Mouse (Mus musculus) gastrocnemius, postnatal 14 days (tissue): Measurements from ENCODE around the gene Inhbb. TPM values are rescaled to one million over a fixed set of nuclear protein-coding genes. Genes with fewer than 3 reads are reported as not detected.

Experiments used
- DNase-seq: peaks from one replicate; pipeline ENCODE4 v3.0.0; 2021; ENCODE audit warnings: mixed read lengths
- intact Hi-C: fragments of 180-260 bp; cut with DNase I; formaldehyde crosslinking; loops from one replicate; pipeline ENCODE4 v1.15.1; 2025; ENCODE audit warnings: low total_unique reads
- long read RNA-seq, 2 experiments: library from polyadenylated mRNA; stranded (forward); transcript quantifications; one replicate each; pipeline ENCODE4 v2.0.0; 2021
- total RNA-seq, 2 experiments: library from RNA; stranded (reverse); gene quantifications; 2 replicates each; pipeline ENCODE4 v1.2.3; 2021

The Inhbb gene
- total RNA-seq, result under 1 TPM; 0.16 to 0.53 TPM
- long read RNA-seq, experiment 1, result 0 reads
- long read RNA-seq, experiment 2, result 0 reads

GRCm38 (mm10) chr1:119421576-119422421 lies at the start of gene Inhbb:
Gene Inhbb (minus strand): TSS chr1:119422248.
- intact Hi-C loops, result loop anchor here (5.0 kb wide), 1 partner anchor 334 kb away; no protein-coding TSS in a partner anchor

DNA sequence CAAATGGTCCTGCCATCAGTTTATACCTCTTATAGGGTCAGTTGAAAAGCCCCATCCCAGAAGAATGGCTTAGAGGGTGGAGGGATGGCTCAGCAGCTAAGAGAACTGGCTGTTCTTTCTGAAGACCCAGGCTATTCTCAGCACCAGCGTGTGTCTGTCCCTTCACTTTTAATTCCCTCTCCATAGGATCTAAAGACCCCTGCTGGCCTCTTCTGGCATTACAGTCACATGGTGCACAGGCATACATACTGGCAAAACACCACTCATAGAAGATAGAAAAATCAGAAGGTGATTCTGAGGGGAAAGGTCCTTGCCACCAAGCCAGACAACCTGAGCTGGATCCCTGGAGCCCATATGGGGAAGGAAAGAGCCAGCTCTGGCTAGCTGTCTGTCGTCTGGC lies 41.3 kb upstream of the Inhbb start:
- intact Hi-C loops, result loop anchor here (10.0 kb wide), 1 partner anchor 369 kb away; no protein-coding TSS in a partner anchor
- peak; percentile 42 for DNase-seq

More at GRCm38 (mm10) chr1:119421576-119422421, at the start of gene Inhbb:
- peak; percentile 26 for DNase-seq

GRCm38 (mm10) chr1:119460062-119460461 lies 38.0 kb upstream of the Inhbb start:
- intact Hi-C loops, result loop anchor here (10.0 kb wide), 1 partner anchor 365 kb away; no protein-coding TSS in a partner anchor
- DNase-seq, result no peak

- intact Hi-C loops, result no loop called here
Observed at GRCm38 (mm10) chr1:119457993-119458605, 36.1 kb upstream of the Inhbb start.

GRCm38 (mm10) chr1:119457528-119457855 lies 35.4 kb upstream of the Inhbb start:
- intact Hi-C loops, result no loop called here
- no peak for DNase-seq

More at GRCm38 (mm10) chr1:119457993-119458605, 36.1 kb upstream of the Inhbb start:
- peak; percentile 53 for DNase-seq

GRCm38 (mm10) chr1:119456671-119457527 lies 34.9 kb upstream of the Inhbb start:
- intact Hi-C loops, result no loop called here
- DNase-seq, result no peak

DNA sequence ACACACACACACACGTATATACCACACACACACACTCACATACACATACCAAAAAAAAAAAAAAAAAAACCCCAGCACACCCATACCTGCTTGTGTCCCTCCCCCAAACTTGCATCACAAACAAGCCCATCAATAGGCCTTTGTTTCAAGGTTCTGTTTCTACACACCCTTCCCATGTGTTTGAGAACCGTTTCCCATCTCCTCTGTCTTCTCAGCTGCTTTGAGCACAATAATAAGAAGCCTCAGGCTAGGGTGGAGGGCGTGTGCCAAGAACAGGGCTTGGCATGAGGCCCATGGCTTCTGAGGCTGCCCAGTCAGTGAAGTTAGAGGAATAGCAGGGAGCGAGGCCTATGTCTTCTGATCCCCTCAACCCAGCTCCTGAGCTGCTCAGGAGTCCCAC lies 31.7 kb upstream of the Inhbb start:
- intact Hi-C loops, result no loop called here
- DNase-seq, result peak; percentile 56

DNA sequence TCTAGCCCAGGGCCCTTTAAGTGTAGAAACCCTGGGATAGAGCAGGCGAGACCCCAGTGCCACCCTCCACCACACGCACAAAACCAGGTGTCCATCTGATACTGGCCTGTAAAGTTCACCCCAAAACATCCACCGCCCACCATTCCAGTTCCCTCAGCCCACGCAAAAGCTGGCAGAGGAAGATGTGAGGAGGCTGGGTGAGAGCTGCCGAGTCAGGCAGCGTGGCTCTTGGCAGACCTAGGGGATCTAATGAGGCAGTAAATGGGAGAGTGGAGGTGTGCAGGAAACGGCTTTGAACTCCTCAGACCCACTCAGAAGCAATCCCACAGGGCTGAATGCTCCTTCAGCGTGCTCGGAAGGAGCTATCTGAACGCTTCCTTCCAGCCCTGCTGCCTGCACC lies 29.4 kb upstream of the Inhbb start:
- intact Hi-C loops, result no loop called here
- DNase-seq, result no peak

GRCm38 (mm10) chr1:119450651-119451345 lies 28.8 kb upstream of the Inhbb start:
- intact Hi-C loops, result no loop called here
- DNase-seq, result no peak

- intact Hi-C loops, result no loop called here
- DNase-seq, result no peak
Observed at GRCm38 (mm10) chr1:119446753-119447283, 24.8 kb upstream of the Inhbb start.

DNA sequence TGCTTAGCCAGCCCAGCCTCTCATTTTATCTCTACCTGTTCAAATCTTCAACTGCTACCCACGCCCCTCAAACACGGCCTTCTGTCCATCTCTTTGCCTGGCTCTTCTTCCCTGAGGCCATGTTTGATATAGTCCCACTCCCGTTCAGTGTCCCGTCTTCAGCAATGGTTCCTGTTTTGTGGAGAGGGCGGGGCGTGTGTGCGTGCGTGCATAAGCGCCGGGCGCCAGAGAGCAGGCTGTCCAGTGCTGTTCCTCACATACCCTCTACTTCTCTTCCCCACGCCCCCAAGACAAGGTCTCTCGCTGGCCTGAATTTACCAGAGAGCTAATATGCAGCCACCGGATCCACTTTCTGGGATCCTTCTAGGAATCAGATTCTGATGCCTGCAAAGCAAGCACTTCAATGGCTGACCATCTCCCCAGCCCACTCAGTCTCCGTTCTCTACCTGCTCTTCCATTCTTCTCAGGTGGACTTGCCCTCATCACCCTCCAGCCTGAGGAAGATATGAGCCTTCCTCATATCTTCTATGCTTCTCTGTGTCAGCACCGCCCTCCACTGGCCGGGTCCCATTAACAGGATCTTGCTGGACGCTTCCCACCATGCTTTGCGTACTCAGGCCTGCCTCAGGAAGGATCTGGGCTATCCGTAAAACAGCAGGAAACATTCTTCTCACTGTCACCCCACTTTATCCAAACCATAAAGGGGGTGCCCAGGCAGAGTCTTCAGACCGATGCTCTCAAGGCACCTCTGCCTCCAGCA lies 21.7 kb upstream of the Inhbb start:
- intact Hi-C loops, result no loop called here
- no peak for DNase-seq

DNA sequence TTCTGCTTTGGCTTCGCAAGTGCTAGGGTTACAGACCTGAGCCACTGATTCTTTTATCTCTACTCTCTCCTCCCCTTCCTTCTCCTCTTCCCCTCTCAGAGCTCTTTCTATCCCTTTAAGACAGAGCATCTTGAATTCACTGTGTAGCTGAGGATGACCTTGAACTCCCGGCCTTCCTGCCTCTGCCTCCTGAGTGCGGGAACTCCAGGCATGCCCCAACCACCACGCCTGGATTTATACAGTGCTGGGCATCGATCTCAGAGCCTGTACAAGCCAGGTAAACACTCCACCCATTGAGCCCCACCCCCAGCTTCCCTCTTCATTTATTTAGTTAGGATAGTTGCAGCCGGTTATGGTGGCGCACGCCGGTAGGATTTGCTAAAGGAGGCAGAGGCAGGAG lies 20.9 kb upstream of the Inhbb start:
- intact Hi-C loops, result no loop called here
- no peak for DNase-seq

- DNase-seq, result no peak
- intact Hi-C loops, result no loop called here
Observed at GRCm38 (mm10) chr1:119438105-119438637, 16.1 kb upstream of the Inhbb start.

DNA sequence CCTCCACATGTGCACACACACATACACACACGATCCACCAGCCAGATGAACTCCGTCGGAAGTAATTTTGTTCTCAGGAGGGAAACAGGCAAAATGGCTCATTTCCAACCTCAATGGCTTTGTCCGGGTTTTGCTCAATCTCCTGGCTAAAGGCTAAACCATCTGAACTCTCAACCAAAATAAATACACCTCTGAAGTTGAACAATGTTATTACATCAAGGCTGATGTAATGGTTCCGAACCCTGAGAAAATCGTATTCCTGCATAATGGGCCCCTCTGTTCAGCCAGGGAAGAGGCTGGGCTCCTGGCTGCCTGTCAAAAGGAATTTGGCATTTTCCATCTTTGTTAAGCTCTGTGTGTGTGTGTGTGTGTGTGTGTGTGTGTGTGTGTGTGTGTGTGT lies 15.4 kb upstream of the Inhbb start:
- DNase-seq, result no peak
- intact Hi-C loops, result no loop called here

GRCm38 (mm10) chr1:119424141-119424860 lies 2.3 kb upstream of the Inhbb start:
- intact Hi-C loops, result loop anchor here (5.0 kb wide), 1 partner anchor 337 kb away; no protein-coding TSS in a partner anchor
- DNase-seq, result no peak

DNA sequence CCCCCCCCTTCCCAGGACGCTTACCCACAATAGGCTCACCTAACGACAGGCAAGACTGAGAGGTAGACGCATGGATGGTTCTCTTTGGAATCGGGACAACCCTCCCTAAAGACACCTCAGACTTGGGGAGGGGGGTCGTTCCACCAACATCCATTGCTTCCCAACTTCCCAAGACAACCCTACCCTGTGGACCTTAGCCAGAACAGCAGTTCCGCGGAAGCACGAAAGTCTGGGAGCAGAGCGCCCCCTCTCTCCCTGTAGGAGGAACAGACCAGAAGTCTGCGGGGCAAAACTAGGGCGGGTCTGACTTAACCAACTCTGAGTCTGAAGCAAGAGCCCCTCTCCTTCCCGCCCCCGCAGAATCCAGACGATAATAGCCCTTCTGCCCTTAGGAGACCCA lies 1.5 kb upstream of the Inhbb start:
- intact Hi-C loops, result loop anchor here (5.0 kb wide), 1 partner anchor 336 kb away; no protein-coding TSS in a partner anchor
- peak; percentile 44 for DNase-seq

- no peak for DNase-seq
- intact Hi-C loops, result loop anchor here (5.0 kb wide), 1 partner anchor 335 kb away; no protein-coding TSS in a partner anchor
Observed at GRCm38 (mm10) chr1:119422460-119423015, 490 bp upstream of the Inhbb start.
